Mouse (Mus musculus): Measurements from ENCODE around the gene Etnk1. TPM values are rescaled to one million over a fixed set of nuclear protein-coding genes. Genes with fewer than 3 reads are reported as not detected.

Etnk1 gene
- total and polyA plus RNA-seq, 3 experiments: 27.1 to 33.4 (median 32.8) TPM

- no peak for DNase-seq (ENCODE audit: extremely low read depth)
- no peak overlapping the region for H3K4me2 ChIP-seq (ENCODE audit: insufficient read depth, low read depth, poor library complexity, severe bottlenecking)
- no peak overlapping the region for H3K27ac ChIP-seq (ENCODE audit: insufficient read depth, low read depth)
- no peaks in the 10 kb centered on the region for H3K9me3 ChIP-seq (replicated peaks; ENCODE audit: low read length)
- no peaks in the 10 kb centered on the region for H3K27me3 ChIP-seq (replicated peaks)
- no peak overlapping the region for H3K4me3 ChIP-seq (replicated peaks in 1 of 3; ENCODE audit: low read depth in 2 of 3, low read length in 2 of 3, poor library complexity in 1 of 3)
- H3K79me2 ChIP-seq (replicated peaks; ENCODE audit: control insufficient read depth, extremely low read depth, insufficient read depth, poor library complexity, severe bottlenecking): no peaks in the 10 kb centered on the region
- no peak overlapping the region for H3K9ac ChIP-seq (ENCODE audit: insufficient read depth, low read depth)
- TF ChIP-seq RCOR1 (conservative IDR thresholded peaks at IDR 0.05; ENCODE audit: low read depth, low read length) (no peak), EP300 (IDR thresholded peaks at IDR 0.05; ENCODE audit: low read length) (no peak), MXI1 (IDR thresholded peaks at IDR 0.05; ENCODE audit: low read depth, low read length) (no peak), CHD2 (IDR thresholded peaks at IDR 0.05; ENCODE audit: low read length) (no peak), ETS1 (conservative IDR thresholded peaks at IDR 0.05; ENCODE audit: low read depth, low read length) (no peak), UBTF (IDR thresholded peaks at IDR 0.05; ENCODE audit: low read depth, low read length) (no peak), JUN (IDR thresholded peaks at IDR 0.05; ENCODE audit: insufficient read depth, low read depth, low read length) (no peak), JUND (conservative IDR thresholded peaks at IDR 0.05; ENCODE audit: low read depth, low read length) (no peak), TCF12 (IDR thresholded peaks at IDR 0.05; ENCODE audit: low read depth, low read length) (no peak), KAT2A (IDR thresholded peaks at IDR 0.05; ENCODE audit: insufficient replicate concordance, low read length) (no peak), POLR2A (IDR thresholded peaks at IDR 0.05; ENCODE audit: low read depth, low read length) (no peak), RAD21 (IDR thresholded peaks at IDR 0.05; ENCODE audit: low read depth, low read length) (no peak), CHD1 (IDR thresholded peaks at IDR 0.05; ENCODE audit: low read depth, low read length) (no peak), USF1 (IDR thresholded peaks at IDR 0.05; ENCODE audit: low read depth, low read length) (no peak), E2F4 (IDR thresholded peaks at IDR 0.05; ENCODE audit: insufficient replicate concordance, low read depth, low read length) (no peak), MEF2A (IDR thresholded peaks at IDR 0.05; ENCODE audit: borderline replicate concordance, low read depth, low read length) (no peak), ZMIZ1 (IDR thresholded peaks at IDR 0.05; ENCODE audit: low read depth, low read length) (no peak), MYC (IDR thresholded peaks at IDR 0.05; ENCODE audit: low read depth, low read length) (no peak), NELFE (IDR thresholded peaks at IDR 0.05; ENCODE audit: low read depth, low read length) (no peak), POLR2AphosphoS2 (IDR thresholded peaks at IDR 0.05; ENCODE audit: low read depth, low read length) (no peak)
- dilution Hi-C loops (cut with MboI; ENCODE audit: extremely low pct_ligation_motif_present, extremely low pct_unique_long_range_greater_than_20kb, low sequenced_read_pairs): no loop called here
- in situ Hi-C loops (cut with MboI; ENCODE audit: low pct_ligation_motif_present, low pct_unique_long_range_greater_than_20kb, low sequenced_read_pairs): no loop called here
- peaks cover 60 to 89% of the 10 kb centered on the region in 2 experiments for H3K36me3 ChIP-seq (replicated peaks in 1 of 2; ENCODE audit: control insufficient read depth in 1 of 2, insufficient read depth in 1 of 2, low read length in 1 of 2)
- no peaks in the 10 kb centered on the region for H3K4me1 ChIP-seq (ENCODE audit: control insufficient read depth in 1 of 2, insufficient read depth in 2 of 2)
Observed at GRCm38 (mm10) chr6:143203097-143203496, 36.1 kb downstream of the Etnk1 start.

DNA sequence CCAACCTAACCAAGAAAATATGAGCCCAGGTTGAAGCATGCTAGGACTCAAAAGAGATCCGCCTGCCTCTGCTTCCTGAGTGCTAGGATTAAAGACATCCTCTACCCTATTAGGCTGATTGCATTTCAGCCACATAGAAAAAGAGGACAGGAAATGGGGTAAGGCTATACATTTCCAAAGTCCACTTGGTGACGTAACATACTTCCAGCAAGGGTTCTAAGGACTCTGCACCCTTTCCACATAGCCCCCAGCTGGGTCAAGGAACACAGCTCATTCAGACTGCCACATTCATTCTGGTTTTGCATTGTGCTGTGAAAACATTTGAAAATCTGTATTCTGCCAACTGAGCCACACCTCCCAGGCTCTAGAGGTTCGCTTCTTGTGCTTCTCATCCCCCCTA, 41.9 kb downstream of the Etnk1 start:
- H3K4me2 ChIP-seq (ENCODE audit: insufficient read depth, low read depth, poor library complexity, severe bottlenecking): no peak overlapping the region
- peaks cover 10% of the 10 kb centered on the region for H3K9me3 ChIP-seq (replicated peaks; ENCODE audit: low read length)
- no peak overlapping the region for H3K4me3 ChIP-seq (replicated peaks in 1 of 3; ENCODE audit: low read depth in 2 of 3, low read length in 2 of 3, poor library complexity in 1 of 3)
- peaks cover 30 to 46% of the 10 kb centered on the region in 2 experiments for H3K36me3 ChIP-seq (replicated peaks in 1 of 2; ENCODE audit: control insufficient read depth in 1 of 2, insufficient read depth in 1 of 2, low read length in 1 of 2)
- dilution Hi-C loops (cut with MboI; ENCODE audit: extremely low pct_ligation_motif_present, extremely low pct_unique_long_range_greater_than_20kb, low sequenced_read_pairs) (no loop called here), in situ Hi-C loops (cut with MboI; ENCODE audit: low pct_ligation_motif_present, low pct_unique_long_range_greater_than_20kb, low sequenced_read_pairs) (no loop called here)
- TF ChIP-seq NELFE (IDR thresholded peaks at IDR 0.05; ENCODE audit: low read depth, low read length): no peak
- TF ChIP-seq TBP (conservative IDR thresholded peaks at IDR 0.05; ENCODE audit: low read depth, low read length): no peak
- DNase-seq (ENCODE audit: extremely low read depth): no peak
- H3K27ac ChIP-seq (ENCODE audit: insufficient read depth, low read depth): no peak overlapping the region
- H3K9ac ChIP-seq (ENCODE audit: insufficient read depth, low read depth): no peak overlapping the region
- no peaks in the 10 kb centered on the region for H3K4me1 ChIP-seq (ENCODE audit: control insufficient read depth in 1 of 2, insufficient read depth in 2 of 2)
- H3K27me3 ChIP-seq (replicated peaks): no peaks in the 10 kb centered on the region
- H3K79me2 ChIP-seq (replicated peaks; ENCODE audit: control insufficient read depth, extremely low read depth, insufficient read depth, poor library complexity, severe bottlenecking): no peaks in the 10 kb centered on the region

Data from CH12.LX (cell line).